Mouse (Mus musculus) central nervous system, embryonic 11.5 days (tissue): ENCODE measurements around the gene Krtap9-3. TPM values are rescaled to one million over a fixed set of nuclear protein-coding genes. Genes with fewer than 3 reads are reported as not detected.

ENCODE experiments used
- polyA plus RNA-seq: library from polyadenylated mRNA; depleted of rRNA; stranded (reverse); fragments of >200 nt; gene quantifications from 2 replicates; pipeline ENCODE4 v1.2.3, GENCODE M21; 2012; rRNA removed

Gene Krtap9-3
- polyA plus RNA-seq, result not detected in 2 replicates

DNA sequence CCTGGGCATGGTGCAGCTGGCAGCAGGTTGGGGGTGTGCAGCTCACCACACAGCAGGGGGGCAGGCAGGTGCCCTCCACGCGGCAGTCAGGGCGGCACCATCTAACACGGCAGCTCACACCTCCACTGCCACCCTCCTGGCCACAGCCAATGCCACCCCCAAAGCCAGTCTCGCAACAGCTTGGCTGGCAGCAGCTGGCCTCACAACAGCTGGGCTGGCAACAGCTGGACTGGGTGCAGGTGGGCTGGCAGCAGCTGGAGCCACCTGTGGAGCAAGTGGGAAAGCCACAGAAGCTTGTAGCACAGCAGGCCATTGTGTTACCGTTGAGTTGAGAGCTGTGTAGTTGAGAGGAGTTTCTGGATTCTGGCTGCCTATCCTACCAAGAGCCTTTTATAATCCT, at the start of gene Krtap9-3:
Krtap9-3 (minus strand) TSS at position 364 of the 400 bp plus-strand sequence.

DNA sequence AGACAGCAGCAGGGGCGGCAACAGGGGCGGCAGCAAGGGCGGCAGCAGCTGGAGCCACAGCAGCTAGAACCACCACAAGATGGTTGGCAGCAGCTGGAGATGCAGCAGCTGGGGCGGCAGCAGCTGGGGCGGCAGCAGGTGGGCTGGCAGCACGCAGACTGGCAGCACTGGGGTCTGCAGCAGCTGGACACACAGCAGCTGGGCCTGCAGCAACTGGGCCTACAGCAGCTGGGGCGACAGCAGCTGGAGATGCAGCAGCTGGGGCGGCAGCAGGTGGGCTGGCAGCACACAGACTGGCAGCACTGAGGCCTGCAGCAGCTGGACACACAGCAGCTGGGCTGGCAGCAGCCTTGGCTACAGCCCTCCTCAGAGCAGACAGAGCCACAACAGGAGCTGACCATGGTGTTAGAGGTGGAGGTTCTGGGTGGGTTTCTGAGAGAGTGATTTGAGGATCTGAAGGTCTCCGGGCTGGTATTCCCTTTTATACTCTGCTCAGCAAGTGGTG, 45.8 kb upstream of the Krtap9-3 start, which contains the start of gene Krtap4-7:
Krtap4-7 (minus strand) TSS at position 455 of the 505 bp plus-strand sequence.

DNA sequence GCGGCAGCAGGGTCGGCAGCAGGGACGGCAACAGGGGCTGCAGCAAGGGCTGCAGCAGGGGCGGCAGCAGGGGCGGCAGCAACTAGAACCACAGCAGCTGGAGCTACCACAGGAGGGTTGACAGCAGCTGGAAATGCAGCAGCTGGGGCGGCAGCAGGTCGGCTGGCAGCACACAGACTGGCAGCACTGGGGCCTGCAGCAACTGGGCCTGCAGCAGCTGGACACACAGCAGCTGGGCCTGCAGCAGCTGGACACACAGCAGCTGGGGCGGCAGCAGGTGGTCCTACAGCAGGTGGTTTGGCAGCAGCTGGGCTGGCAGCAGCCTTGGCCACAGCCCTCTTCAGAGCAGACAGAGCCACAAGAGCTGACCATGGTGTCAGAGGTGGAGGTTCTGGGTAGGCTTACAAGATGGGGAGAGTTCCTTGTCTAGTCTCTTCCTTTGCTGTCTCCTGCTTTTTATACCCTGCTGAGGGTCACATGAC, 36.8 kb upstream of the Krtap9-3 start, which contains the start of gene Krtap4-2:
Krtap4-2 (minus strand) TSS at position 432 of the 482 bp plus-strand sequence.

DNA sequence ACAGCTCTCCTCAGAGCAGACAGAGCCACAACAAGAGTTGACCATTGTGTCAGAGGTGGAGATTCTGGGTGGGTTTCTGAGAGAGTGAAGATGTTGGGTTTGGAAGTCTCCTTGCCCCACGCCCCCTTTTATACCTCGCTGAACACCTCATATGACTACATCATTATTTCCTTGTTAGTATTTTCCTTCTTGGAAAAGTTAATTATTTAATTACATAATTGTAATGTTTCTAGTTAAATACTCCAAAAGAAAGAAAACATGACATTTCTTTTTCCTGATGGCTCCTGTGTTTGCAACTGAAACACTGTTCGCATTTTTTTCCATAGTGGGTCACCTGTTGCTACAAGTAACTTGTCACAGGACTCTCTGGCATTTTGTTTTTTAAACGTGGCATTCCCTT, 30.2 kb upstream of the Krtap9-3 start, which contains the start of gene Krtap4-1:
Krtap4-1 (minus strand) TSS at position 101 of the 400 bp plus-strand sequence.

DNA sequence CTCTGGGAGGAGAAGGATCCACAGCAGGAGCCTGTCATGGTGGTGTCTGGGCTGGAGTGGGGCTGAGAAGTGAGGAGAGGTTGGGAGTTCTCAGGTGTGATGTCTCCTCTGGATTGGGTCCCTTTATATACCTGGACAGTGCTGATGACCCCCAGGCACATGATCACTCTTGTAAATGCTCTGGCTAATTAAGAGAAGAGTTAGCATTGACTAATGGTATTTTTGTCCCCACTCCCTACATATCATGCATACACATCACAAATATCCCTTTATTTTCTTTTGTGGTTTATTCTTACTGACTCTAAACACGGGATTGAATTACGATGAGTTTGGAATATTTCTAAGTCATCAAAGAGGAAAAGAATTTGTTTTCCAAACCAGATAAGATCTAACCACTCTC, 22.4 kb upstream of the Krtap9-3 start, which contains the start of gene Gm11562:
Gm11562 (minus strand) TSS at position 101 of the 400 bp plus-strand sequence.

DNA sequence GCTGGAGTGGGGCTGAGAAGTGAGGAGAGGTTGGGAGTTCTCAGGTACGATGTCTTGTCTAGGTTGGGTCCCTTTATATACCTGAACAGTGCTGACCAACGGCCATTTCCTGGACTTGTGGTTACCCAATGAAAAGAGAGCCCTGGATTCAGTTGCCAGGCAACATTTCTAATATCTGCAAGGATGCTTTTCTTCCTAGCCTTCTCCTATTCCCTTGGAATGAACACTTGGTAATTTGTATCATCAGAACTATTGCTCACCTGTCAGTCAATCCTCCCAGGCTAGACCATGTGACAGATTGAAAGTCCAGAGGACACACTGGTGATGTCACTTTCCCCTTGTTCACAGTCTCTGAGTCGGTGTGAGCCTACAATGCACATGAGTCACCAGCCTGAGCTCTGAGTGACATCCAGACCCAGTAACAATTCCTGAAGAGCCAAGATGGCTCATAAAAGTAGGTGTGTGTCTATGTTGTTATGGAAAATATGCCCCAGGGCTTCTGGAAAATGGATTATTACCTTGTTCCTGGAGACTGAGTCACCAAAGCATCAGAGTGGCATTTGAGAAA, 17.0 kb upstream of the Krtap9-3 start, which contains the start of gene Krtap2-4:
Krtap2-4 (minus strand) TSS at position 51 of the 568 bp plus-strand sequence.

DNA sequence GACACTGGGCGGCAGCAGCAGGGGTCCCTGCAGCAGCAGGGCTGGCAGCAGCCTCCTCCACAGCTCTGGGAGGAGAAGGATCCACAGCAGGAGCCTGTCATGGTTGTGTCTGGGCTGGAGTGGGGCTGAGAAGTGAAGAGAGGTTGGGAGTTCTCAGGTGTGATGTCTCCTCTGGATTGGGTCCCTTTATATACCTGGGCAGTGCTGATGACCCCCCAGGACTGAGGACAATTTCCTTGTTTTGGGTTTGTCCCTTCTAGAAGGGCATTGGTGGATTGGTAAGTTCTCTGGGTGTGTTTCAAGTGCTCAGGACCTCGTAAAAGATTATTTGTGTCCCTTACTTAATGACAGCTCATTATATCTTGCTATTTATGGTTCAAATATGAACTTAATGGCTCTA, 12.2 kb upstream of the Krtap9-3 start, which contains the start of gene Gm11937:
Gm11937 (minus strand) TSS at position 101 of the 400 bp plus-strand sequence.

DNA sequence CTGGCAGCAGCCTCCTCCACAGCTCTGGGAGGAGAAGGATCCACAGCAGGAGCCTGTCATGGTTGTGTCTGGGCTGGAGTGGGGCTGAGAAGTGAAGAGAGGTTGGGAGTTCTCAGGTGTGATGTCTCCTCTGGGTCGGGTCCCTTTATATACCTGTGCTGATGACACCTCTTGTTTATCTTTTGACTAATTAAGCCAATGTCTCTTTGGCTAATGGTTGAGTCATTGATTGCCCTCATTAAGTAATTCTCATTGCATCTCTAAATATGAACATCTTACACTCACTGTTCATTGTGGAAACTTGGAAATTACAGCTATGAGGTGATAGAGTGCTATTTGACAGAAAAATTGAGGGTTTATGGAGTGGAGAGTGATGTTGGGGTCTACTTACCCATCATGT, 5.3 kb upstream of the Krtap9-3 start, which contains the start of gene Gm11938:
Gm11938 (minus strand) TSS at position 101 of the 400 bp plus-strand sequence.

DNA sequence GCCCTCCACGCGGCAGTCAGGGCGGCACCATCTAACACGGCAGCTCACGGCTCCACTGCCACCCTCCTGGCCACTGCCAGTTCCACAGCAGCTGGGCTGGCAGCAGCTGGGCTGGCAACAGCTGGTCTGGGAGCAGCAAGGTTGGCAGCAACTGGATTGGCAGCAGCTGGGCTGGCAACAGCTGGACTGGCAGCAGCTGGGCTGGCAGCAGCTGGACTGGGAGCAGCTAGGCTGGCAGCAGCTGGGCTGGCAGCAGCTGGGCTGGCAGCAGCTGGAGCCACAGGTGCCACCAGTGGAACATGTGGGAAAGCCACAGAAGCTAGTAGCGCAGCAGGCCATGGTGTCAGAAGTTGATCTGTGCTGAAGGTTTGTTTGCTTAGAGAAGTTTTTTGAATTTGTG, 6.9 kb downstream of the Krtap9-3 start, which contains the start of gene Krtap1-3:
Krtap1-3 (minus strand) TSS at position 359 of the 400 bp plus-strand sequence.

DNA sequence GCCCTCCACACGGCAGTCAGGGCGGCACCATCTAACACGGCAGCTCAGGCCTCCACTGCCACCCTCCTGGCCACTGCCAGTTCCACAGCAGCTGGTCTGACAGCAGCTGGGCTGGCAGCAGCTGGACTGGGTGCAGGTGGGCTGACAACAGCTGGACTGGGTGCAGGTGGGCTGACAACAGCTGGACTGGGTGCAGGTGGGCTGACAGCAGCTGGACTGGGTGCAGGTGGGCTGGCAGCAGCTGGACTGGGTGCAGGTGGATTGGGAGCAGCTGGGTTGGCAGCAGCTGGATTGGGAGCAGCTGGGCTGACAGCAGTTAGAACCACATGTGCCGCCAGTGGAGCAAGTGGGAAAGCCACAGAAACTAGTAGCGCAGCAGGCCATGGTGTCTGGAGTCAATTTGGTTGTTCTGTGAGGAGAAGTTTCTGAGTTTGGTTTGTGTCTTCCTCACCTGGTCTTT, 14.6 kb downstream of the Krtap9-3 start, which contains the start of gene Krtap1-4:
Krtap1-4 (minus strand) TSS at position 410 of the 460 bp plus-strand sequence.

DNA sequence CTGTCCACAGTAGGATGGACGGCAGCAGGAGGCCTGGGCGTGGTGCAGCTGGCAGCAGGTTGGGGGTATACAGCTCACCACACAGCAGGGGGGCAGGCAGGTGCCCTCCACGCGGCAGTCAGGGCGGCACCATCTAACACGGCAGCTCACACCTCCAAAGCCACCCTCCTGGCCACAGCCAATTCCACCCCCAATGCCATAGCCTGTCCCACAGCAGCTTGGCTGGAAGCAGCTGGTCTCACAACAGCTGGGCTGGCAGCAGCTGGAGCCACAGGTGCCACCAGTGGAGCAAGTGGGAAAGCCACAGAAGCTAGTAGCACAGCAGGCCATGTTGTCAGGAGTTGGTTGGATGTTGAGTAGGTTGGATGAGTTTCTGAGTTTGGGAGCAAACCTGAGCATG, 17.3 kb downstream of the Krtap9-3 start, which contains the start of gene Krtap1-5:
Krtap1-5 (minus strand) TSS at position 381 of the 400 bp plus-strand sequence.

DNA sequence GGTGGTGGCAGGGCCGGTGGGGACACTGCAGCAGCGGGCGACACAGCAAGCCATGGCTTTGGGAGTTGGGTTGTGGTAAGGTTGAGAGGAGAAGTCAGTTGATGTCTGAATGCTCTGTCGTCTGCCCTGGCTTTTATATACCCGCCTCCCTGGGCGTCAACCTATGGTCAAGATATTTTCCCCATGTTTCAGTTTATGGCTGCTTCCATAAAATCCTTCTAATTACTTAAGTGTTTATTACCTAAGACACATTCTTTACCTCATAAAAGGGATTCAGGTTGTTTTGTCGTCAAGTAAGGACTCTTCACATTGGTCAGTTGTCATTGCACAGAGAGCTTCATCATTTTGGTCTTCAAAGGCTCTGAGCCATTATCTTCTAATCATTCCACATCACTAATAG, 31.4 kb downstream of the Krtap9-3 start, which contains the start of gene Krtap3-1:
Krtap3-1 (minus strand) TSS at position 101 of the 400 bp plus-strand sequence.

DNA sequence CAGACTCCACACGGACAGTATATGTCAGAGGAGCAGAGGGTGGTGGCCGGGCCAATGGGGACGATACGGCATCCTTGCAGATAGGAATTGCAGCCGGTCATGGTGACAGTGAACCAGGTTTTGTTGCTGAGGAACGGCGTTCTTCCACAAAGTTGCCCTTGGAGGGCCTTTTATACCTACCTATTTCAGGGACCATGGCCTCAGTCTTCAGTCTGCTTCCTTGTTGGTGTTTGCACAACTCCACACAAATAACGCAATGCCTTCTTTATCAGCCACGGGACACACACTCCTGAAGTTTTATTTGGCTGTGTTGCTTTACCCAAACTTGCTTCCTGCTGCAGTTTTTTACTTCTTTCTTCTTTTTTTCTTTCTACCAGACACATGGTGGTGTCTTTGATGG, 38.5 kb downstream of the Krtap9-3 start, which contains the start of gene Gm11939:
Gm11939 (minus strand) TSS at position 101 of the 400 bp plus-strand sequence.

DNA sequence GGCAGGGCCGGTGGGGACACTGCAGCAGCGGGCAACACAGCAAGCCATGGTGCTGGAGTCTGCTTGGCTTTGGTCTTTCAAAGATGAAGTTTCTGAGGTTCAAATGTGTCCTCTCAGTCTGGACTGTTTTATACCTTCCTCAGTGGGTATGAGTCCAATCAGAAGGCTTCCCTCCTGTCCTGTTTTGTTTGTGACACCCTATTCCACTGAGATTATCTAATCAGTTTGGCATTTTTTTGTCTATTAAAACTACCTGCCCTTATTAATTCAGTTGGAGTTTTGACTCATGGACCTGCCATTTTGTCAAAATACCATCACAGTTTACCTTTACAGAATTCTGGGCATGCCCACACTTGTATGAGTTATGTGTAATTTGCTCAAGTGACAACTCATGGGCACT, 41.2 kb downstream of the Krtap9-3 start, which contains the start of gene Krtap3-2:
Krtap3-2 (minus strand) TSS at position 101 of the 400 bp plus-strand sequence.

DNA sequence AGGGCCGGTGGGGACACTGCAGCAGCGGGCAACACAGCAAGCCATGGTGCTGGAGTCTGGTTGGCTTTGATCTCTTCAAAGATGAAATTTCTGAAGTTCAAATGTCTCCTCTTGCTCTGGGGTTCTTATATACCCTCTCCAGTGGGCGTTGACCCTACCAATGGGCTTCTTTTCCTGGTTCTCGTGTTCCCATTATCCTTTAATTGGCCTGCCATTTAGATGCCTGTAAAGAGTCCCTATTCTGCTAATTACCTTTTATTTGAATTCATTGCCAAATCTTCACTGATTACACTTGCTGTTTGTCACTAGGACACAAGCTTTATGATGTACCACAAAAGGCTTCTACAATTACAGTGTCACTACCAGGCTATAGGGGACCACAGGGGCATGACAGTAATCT, 47.1 kb downstream of the Krtap9-3 start, which contains the start of gene Krtap3-3:
Krtap3-3 (minus strand) TSS at position 101 of the 400 bp plus-strand sequence.

Other genes with a start within 250 kb of the Krtap9-3 start
- 0.02 TPM in 1 of 2 replicates, not detected in the other for gene Krt27, start 247.0 kb downstream of the Krtap9-3 start, polyA plus RNA-seq
- 0.24 and 0.30 TPM in 2 replicates for gene Krt28, start 223.2 kb downstream of the Krtap9-3 start, polyA plus RNA-seq
- gene Krt10, start 208.7 kb downstream of the Krtap9-3 start, polyA plus RNA-seq, result 5.6 and 10.6 TPM in 2 replicates
- gene Krt12, start 175.8 kb downstream of the Krtap9-3 start, polyA plus RNA-seq, result 0.04 TPM in 1 of 2 replicates, not detected in the other
- 1.1 and 2.3 TPM in 2 replicates for gene Krt20, start 160.0 kb downstream of the Krtap9-3 start, polyA plus RNA-seq
- gene Krt23, start 105.0 kb downstream of the Krtap9-3 start, polyA plus RNA-seq, result 0.08 and 0.14 TPM in 2 replicates
- gene Krt39, start 76.8 kb downstream of the Krtap9-3 start, polyA plus RNA-seq, result not detected in 2 replicates
- gene Krt40, start 54.9 kb downstream of the Krtap9-3 start, polyA plus RNA-seq, result 0.07 TPM in 1 of 2 replicates, not detected in the other
- not detected in 2 replicates for gene Krtap3-3, start 47.2 kb downstream of the Krtap9-3 start, polyA plus RNA-seq
- not detected in 2 replicates for gene Krtap3-2, start 41.3 kb downstream of the Krtap9-3 start, polyA plus RNA-seq
- not detected in 2 replicates for gene Gm11939, start 38.6 kb downstream of the Krtap9-3 start, polyA plus RNA-seq
- gene Krtap3-1, start 31.5 kb downstream of the Krtap9-3 start, polyA plus RNA-seq, result not detected in 2 replicates
- not detected in 2 replicates for gene Krtap1-5, start 17.1 kb downstream of the Krtap9-3 start, polyA plus RNA-seq
- not detected in 2 replicates for gene Krtap1-4, start 14.5 kb downstream of the Krtap9-3 start, polyA plus RNA-seq
- gene Krtap1-3, start 6.8 kb downstream of the Krtap9-3 start, polyA plus RNA-seq, result not detected in 2 replicates
- not detected in 2 replicates for gene Gm11938, start 5.2 kb upstream of the Krtap9-3 start, polyA plus RNA-seq
- not detected in 2 replicates for gene Gm11937, start 12.1 kb upstream of the Krtap9-3 start, polyA plus RNA-seq
- gene Krtap2-4, start 16.7 kb upstream of the Krtap9-3 start, polyA plus RNA-seq, result not detected in 2 replicates
- gene Gm11562, start 22.3 kb upstream of the Krtap9-3 start, polyA plus RNA-seq, result not detected in 2 replicates
- gene Krtap4-1, start 30.1 kb upstream of the Krtap9-3 start, polyA plus RNA-seq, result not detected in 2 replicates
- not detected in 2 replicates for gene Krtap4-2, start 37.0 kb upstream of the Krtap9-3 start, polyA plus RNA-seq
- gene Krtap4-7, start 46.0 kb upstream of the Krtap9-3 start, polyA plus RNA-seq, result not detected in 2 replicates
- not detected in 2 replicates for gene Gm11555, start 52.1 kb upstream of the Krtap9-3 start, polyA plus RNA-seq
- gene Gm11563, start 60.9 kb upstream of the Krtap9-3 start, polyA plus RNA-seq, result not detected in 2 replicates
- gene Krtap4-6, start 67.9 kb upstream of the Krtap9-3 start, polyA plus RNA-seq, result not detected in 2 replicates
- not detected in 2 replicates for gene Gm14190, start 92.6 kb upstream of the Krtap9-3 start, polyA plus RNA-seq
- gene Gm14180, start 136.2 kb upstream of the Krtap9-3 start, polyA plus RNA-seq, result not detected in 2 replicates
- not detected in 2 replicates for gene Gm11595, start 174.8 kb upstream of the Krtap9-3 start, polyA plus RNA-seq
- gene Krtap4-8, start 182.6 kb upstream of the Krtap9-3 start, polyA plus RNA-seq, result not detected in 2 replicates
- not detected in 2 replicates for gene Krtap4-9, start 187.1 kb upstream of the Krtap9-3 start, polyA plus RNA-seq
- not detected in 2 replicates for gene Gm11596, start 195.4 kb upstream of the Krtap9-3 start, polyA plus RNA-seq
- gene Gm11569, start 200.8 kb upstream of the Krtap9-3 start, polyA plus RNA-seq, result not detected in 2 replicates
- gene Gm11554, start 206.3 kb upstream of the Krtap9-3 start, polyA plus RNA-seq, result not detected in 2 replicates
- gene Krtap4-13, start 211.8 kb upstream of the Krtap9-3 start, polyA plus RNA-seq, result not detected in 2 replicates
- gene Gm11564, start 217.6 kb upstream of the Krtap9-3 start, polyA plus RNA-seq, result not detected in 2 replicates
- not detected in 2 replicates for gene 2300003K06Rik, start 240.0 kb upstream of the Krtap9-3 start, polyA plus RNA-seq